Mouse (Mus musculus) WW6 (cell line): ENCODE results near the gene Sgtb.
A peak's percentile ranks its signal among the peaks of the same experiment; 100 is the strongest.

ENCODE experiments used
- DNase-seq: peaks from one replicate; pipeline ENCODE4 v3.0.0-alpha.2; 2013; ENCODE audit warnings: low read depth, low spot score

Sgtb gene

GRCm38 (mm10) chr13:104178650-104179121 is 69.1 kb downstream of the Sgtb start, which contains the start of gene Trim23:
Trim23 (plus strand) TSS chr13:104178797.
- DNase-seq, result peak; percentile 92

DNA sequence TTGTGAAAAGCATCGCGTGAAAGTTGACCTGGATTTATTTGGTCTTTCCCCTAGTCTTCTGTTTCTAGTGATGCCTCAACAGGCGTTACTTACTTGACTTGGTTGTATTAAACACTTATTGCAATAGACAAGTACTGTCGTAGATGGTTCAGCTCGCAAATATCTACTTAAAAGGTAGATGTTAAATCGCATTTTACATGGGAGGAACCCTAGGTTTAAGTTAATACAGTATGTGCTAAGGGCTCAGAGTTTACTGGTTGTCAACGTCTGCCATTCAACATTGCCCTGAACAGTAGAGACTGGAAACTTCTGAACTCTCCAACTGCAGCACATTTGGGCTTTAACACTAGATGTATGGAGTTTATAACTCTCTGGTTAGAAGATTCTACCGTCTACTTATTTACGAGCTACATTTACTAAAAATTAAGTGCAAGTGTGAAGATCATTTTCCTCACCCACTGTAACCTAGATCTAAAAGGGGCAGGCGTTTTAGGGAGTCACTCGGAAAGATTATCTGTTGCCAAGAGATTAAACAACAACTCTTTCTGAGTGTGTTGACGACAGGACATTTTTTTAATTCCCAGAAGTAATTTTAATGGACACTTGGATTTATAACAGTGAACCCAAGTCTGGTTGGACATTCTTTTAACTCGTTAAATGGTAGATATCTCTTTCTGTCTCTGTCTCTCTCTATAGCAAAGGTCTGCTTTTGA is 69.8 kb downstream of the Sgtb start:
- no peak for DNase-seq

- no peak for DNase-seq
These were observed 77.8 kb downstream of the Sgtb start for GRCm38 (mm10) chr13:104187357-104187756.
